In genomic region chr4:141404518-141405313, GRCm38 (mm10) we compare ENCODE assay signal across 8 mouse cellular contexts. TPM values are rescaled to one million over a fixed set of nuclear protein-coding genes. Genes with fewer than 3 reads are reported as not detected.
A peak's percentile ranks its signal among the peaks of the same experiment; 100 is the strongest.
DNase-seq lines count a peak whose midpoint lies in the region; ATAC-seq and TF ChIP-seq lines count a peak whose summit lies in the region.

No protein-coding gene starts in this region.

- peak; percentile 99 for TF ChIP-seq CTCF in cortical plate, adult 2 months (IDR thresholded peaks at IDR 0.05; ENCODE audit: extremely low read depth, insufficient read depth, low read length)

- peak; percentile 73 for ATAC-seq in inflammation-experienced regulatory T-cells, adult 6 months

- H3K27ac ChIP-seq in cortical plate, adult 2 months (ENCODE audit: insufficient read depth, low read length): no peak overlapping the region

- 0 out of 2 replicates have a peak overlapping the region, but pooled peaks have one; percentile 20 for H3K4me3 ChIP-seq in cortical plate, adult 2 months (ENCODE audit: insufficient read depth, low read length)

- H3K4me1 ChIP-seq in cortical plate, adult 2 months (ENCODE audit: control insufficient read depth, insufficient read depth, low read length): peaks cover 3% of the 10 kb centered on the region; the same call in 1 of the 2 replicates

- intact Hi-C loops in gastrocnemius, postnatal 14 days (cut with DNase I; ENCODE audit: low total_unique reads): loop anchor here (2.0 kb wide), 1 partner anchor 170 kb away; no protein-coding TSS in a partner anchor

- TF ChIP-seq POLR2A in cortical plate, adult 2 months (IDR thresholded peaks at IDR 0.05; ENCODE audit: extremely low read depth, insufficient read depth, low read length): no peak

- DNase-seq in ZHBTc4 (ENCODE audit: low read depth, low spot score): peak; percentile 88
- DNase-seq in gastrocnemius, postnatal 14 days: peak; percentile 80
- peak; percentile 64 to 94 for DNase-seq in left cerebral cortex, adult 9 months (ENCODE audit: low spot score in 2 of 2)
- peak; percentile 82 for DNase-seq in mesoderm, embryonic 11.5 days (ENCODE audit: low read depth, low spot score)
- DNase-seq in right cerebral cortex, postnatal 25 days: peak; percentile 84
- DNase-seq in urinary bladder, postnatal 36 days (ENCODE audit: low spot score in 2 of 2): peak; percentile 85 to 88

RNA-seq across cellular contexts. Expression of gene Clcnka, which starts 6.2 kb away (rescaled TPM):
- not detected in 2 replicates for polyA plus RNA-seq in cortical plate, adult 2 months (2012; rRNA removed)
- 1 to 10 TPM; 1.2 to 1.8 TPM for total RNA-seq in gastrocnemius, postnatal 14 days (2021)
- polyA plus RNA-seq in inflammation-experienced regulatory T-cells, adult 6 months (2017; shearing (Covaris generic)): not detected

RNA-seq across cellular contexts. Expression of gene Clcnkb, which starts 11.1 kb away (rescaled TPM):
- polyA plus RNA-seq in cortical plate, adult 2 months (2012; rRNA removed): 0.32 TPM in 1 of 2 replicates, not detected in the other
- under 1 TPM; 0.31 to 0.80 TPM for total RNA-seq in gastrocnemius, postnatal 14 days (2021)
- not detected for polyA plus RNA-seq in inflammation-experienced regulatory T-cells, adult 6 months (2017; shearing (Covaris generic))

RNA-seq across cellular contexts. Expression of gene Hspb7, which starts 15.9 kb away (rescaled TPM):
- 0.21 and 0.23 TPM in 2 replicates for polyA plus RNA-seq in cortical plate, adult 2 months (2012; rRNA removed)
- total RNA-seq in gastrocnemius, postnatal 14 days (2021): 100 to 1,000 TPM; 218 to 313 TPM
- not detected for polyA plus RNA-seq in inflammation-experienced regulatory T-cells, adult 6 months (2017; shearing (Covaris generic))

RNA-seq across cellular contexts. Expression of gene Srarp, which starts 31.2 kb away (rescaled TPM):
- polyA plus RNA-seq in cortical plate, adult 2 months (2012; rRNA removed): 13.3 and 14.2 TPM in 2 replicates
- total RNA-seq in gastrocnemius, postnatal 14 days (2021): not detected
- not detected for polyA plus RNA-seq in inflammation-experienced regulatory T-cells, adult 6 months (2017; shearing (Covaris generic))

RNA-seq across cellular contexts. Expression of gene Fam131c, which starts 36.7 kb away (rescaled TPM):
- polyA plus RNA-seq in cortical plate, adult 2 months (2012; rRNA removed): 3.2 and 3.3 TPM in 2 replicates
- total RNA-seq in gastrocnemius, postnatal 14 days (2021): under 1 TPM in 1 of 2 experiments, not detected in 1; 0.25 TPM
- polyA plus RNA-seq in inflammation-experienced regulatory T-cells, adult 6 months (2017; shearing (Covaris generic)): not detected
